Mouse (Mus musculus) neural tube, embryonic 12.5 days (tissue): ENCODE results near the gene Serpinb9d. TPM values are rescaled to one million over a fixed set of nuclear protein-coding genes. Genes with fewer than 3 reads are reported as not detected.
"Not testable (repeated sequence)": the region's sequence is repeated elsewhere in the genome, so short reads cannot be mapped to it uniquely, and the experiment has no call there.

Source experiments
- ATAC-seq: fragments of 200-750 bp; cut with Nextera tagmentation; 2 replicates; pipeline ENCODE4 v1.8.0; 2017; ENCODE audit warnings: low read depth, mild to moderate bottlenecking, moderate TSS enrichment, moderate library complexity; ENCODE audit not compliant: low FRiP score
- H3K27ac ChIP-seq: fragments of 300-500 bp; sonication (generic); 2 replicates; pipeline ENCODE4 v1.5.1; 2016
- H3K27me3 ChIP-seq: fragments of 300-500 bp; sonication (generic); replicated peaks from 2 replicates; pipeline ENCODE4 v1.6.1; 2016; ENCODE audit warnings: mild to moderate bottlenecking
- H3K36me3 ChIP-seq: fragments of 300-500 bp; sonication (generic); 2 replicates; pipeline ENCODE4 v1.6.1; 2016; ENCODE audit warnings: mild to moderate bottlenecking
- H3K4me1 ChIP-seq: fragments of 300-500 bp; sonication (generic); 2 replicates; pipeline ENCODE4 v1.6.1; 2016
- H3K4me2 ChIP-seq: fragments of 300-500 bp; sonication (generic); replicated peaks from 2 replicates; pipeline ENCODE4 v1.6.1; 2016; ENCODE audit warnings: mild to moderate bottlenecking
- H3K4me3 ChIP-seq: fragments of 300-500 bp; sonication (generic); 2 replicates; pipeline ENCODE4 v1.5.1; 2016
- H3K9ac ChIP-seq: fragments of 300-500 bp; sonication (generic); 2 replicates; pipeline ENCODE4 v1.6.1; 2016; ENCODE audit warnings: mild to moderate bottlenecking
- H3K9me3 ChIP-seq: fragments of 300-500 bp; sonication (generic); 2 replicates; pipeline ENCODE4 v1.6.1; 2016; ENCODE audit warnings: mild to moderate bottlenecking
- WGBS: fragments of 180-500 bp; shearing (Covaris S2); methylation state at CpG from one replicate; pipeline ENCODE4 v1.1.7; 2016; 5-methylcytosine and 5-hydroxymethylcytosine counted together
- polyA plus RNA-seq: library from polyadenylated mRNA; unstranded; fragments of >200 nt; fragmentation: Nextera tagmentation; extraction: Ambion mirVana; gene quantifications from 2 replicates; pipeline ENCODE4 v1.2.1, GENCODE M21; 2016

Serpinb9d gene
- polyA plus RNA-seq: not detected in 2 replicates

GRCm38 (mm10) chr13:33192659-33193058 lies at the start of gene Serpinb9d:
TSS of gene Serpinb9d (plus strand) at chr13:33192959.
- H3K4me2 ChIP-seq: no peak within 1 kb of the TSS
- H3K9ac ChIP-seq: no peak within 1 kb of the TSS
- H3K9me3 ChIP-seq: no peaks in the 10 kb centered on the region
- H3K36me3 ChIP-seq: no peaks in the 10 kb centered on the region
- H3K27ac ChIP-seq: no peak within 1 kb of the TSS
- H3K27me3 ChIP-seq: no peaks in the 10 kb centered on the region
- no peak within 1 kb of the TSS for H3K4me3 ChIP-seq
- no peaks in the 10 kb centered on the region for H3K4me1 ChIP-seq
- 87% methylated on average over 5 of the region's 5 CpGs for WGBS
- no peak for ATAC-seq

- no peak within 1 kb of the TSS for H3K27ac ChIP-seq
- no peak within 1 kb of the TSS for H3K9ac ChIP-seq
- no peaks in the 10 kb centered on the region for H3K27me3 ChIP-seq
- ATAC-seq: no peak
- 0 out of 2 replicates have a peak, but pooled peaks cover 10% of the 10 kb centered on the region for H3K9me3 ChIP-seq
- no peak within 1 kb of the TSS for H3K4me3 ChIP-seq
- H3K36me3 ChIP-seq: no peaks in the 10 kb centered on the region
- H3K4me2 ChIP-seq: no peak within 1 kb of the TSS
- 75% methylated on average over 4 of the region's 4 CpGs for WGBS
- no peaks in the 10 kb centered on the region for H3K4me1 ChIP-seq
Measured at GRCm38 (mm10) chr13:33159642-33160041, 33.1 kb upstream of the Serpinb9d start, which contains the start of gene Serpinb9c. TSS of gene Serpinb9c (minus strand) at chr13:33159742.

- not testable (repeated sequence) for H3K9me3 ChIP-seq, H3K4me3 ChIP-seq, ATAC-seq, H3K27ac ChIP-seq, H3K4me1 ChIP-seq, H3K27me3 ChIP-seq, H3K9ac ChIP-seq, H3K4me2 ChIP-seq, H3K36me3 ChIP-seq
- WGBS: 74% methylated on average over 1 of the region's 1 CpGs
Measured at GRCm38 (mm10) chr13:33190486-33190885, 2.3 kb upstream of the Serpinb9d start.

- ATAC-seq: no peak
- 54% methylated on average over 2 of the region's 2 CpGs for WGBS
- H3K9me3 ChIP-seq: no peaks in the 10 kb centered on the region
Measured at GRCm38 (mm10) chr13:33199740-33200139, 7.0 kb downstream of the Serpinb9d start.

GRCm38 (mm10) chr13:33249312-33249711 lies 56.6 kb downstream of the Serpinb9d start, which contains the start of gene Serpinb9e:
TSS of gene Serpinb9e (plus strand) at chr13:33249612.
- not testable (repeated sequence) for H3K36me3 ChIP-seq, H3K27me3 ChIP-seq, H3K4me2 ChIP-seq, H3K9ac ChIP-seq, H3K4me1 ChIP-seq, H3K9me3 ChIP-seq, H3K4me3 ChIP-seq, H3K27ac ChIP-seq, ATAC-seq
- WGBS: 87% methylated on average over 2 of the region's 2 CpGs

More at GRCm38 (mm10) chr13:33199740-33200139, 7.0 kb downstream of the Serpinb9d start:
- Histone ChIP-seq H3K9ac (no peak overlapping the region), H3K4me1 (no peaks in the 10 kb centered on the region), H3K27ac (no peak overlapping the region), H3K4me2 (no peak overlapping the region), H3K36me3 (no peaks in the 10 kb centered on the region), H3K4me3 (no peak overlapping the region), H3K27me3 (no peaks in the 10 kb centered on the region)

Other genes with a start within 250 kb of the Serpinb9d start
- 0.24 and 0.32 TPM in 2 replicates for gene Serpinb6b, start 227.8 kb upstream of the Serpinb9d start, polyA plus RNA-seq
- gene Serpinb9, start 189.7 kb upstream of the Serpinb9d start, polyA plus RNA-seq: 1.0 and 1.1 TPM in 2 replicates
- gene Serpinb9b, start 165.5 kb upstream of the Serpinb9d start, polyA plus RNA-seq: 0.09 and 0.28 TPM in 2 replicates
- not detected in 2 replicates for gene Serpinb1b, start 114.4 kb upstream of the Serpinb9d start, polyA plus RNA-seq
- gene Serpinb9c, start 33.2 kb upstream of the Serpinb9d start, polyA plus RNA-seq: not detected in 2 replicates
- gene Serpinb9e, start 56.7 kb downstream of the Serpinb9d start, polyA plus RNA-seq: not detected in 2 replicates
- not detected in 2 replicates for gene Serpinb9f, start 131.1 kb downstream of the Serpinb9d start, polyA plus RNA-seq
- gene Gm11397, start 202.8 kb downstream of the Serpinb9d start, polyA plus RNA-seq: not detected in 2 replicates